16 mouse cellular contexts compared by ENCODE assay signal in the genomic region with DNA sequence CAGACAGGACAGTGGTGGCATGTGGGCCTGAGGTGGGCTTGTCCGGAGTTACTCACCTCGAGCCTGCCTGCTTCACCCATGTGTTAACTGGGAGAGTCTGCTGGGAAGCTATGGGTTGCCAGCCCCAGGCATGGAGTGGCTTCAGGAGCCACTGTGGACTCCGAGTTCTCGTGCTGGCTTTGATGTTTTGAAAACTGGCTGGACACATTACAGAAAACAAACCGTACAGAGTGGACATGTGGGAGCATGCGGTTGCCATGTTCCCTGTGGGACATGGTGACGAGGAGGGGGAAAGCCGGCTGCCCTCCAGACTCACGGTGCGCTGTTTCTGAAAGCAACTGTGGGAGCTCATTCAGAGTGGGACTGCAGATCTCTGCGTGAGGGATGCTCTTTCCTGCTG.
A peak's percentile ranks its signal among the peaks of the same experiment; 100 is the strongest.
DNase-seq lines count a peak whose midpoint lies in the region; ATAC-seq and TF ChIP-seq lines count a peak whose summit lies in the region.
"Had no signal": no experiment of that assay in that cellular context is flagged by ENCODE, and none has a peak within 500 bp of the region (broad histone marks: within the 10 kb centered on the region; RNA-seq: fewer than 3 reads in every experiment).

No protein-coding gene starts in this region.

- peak; percentile 30 for DNase-seq in forebrain, embryonic 10.5 days (ENCODE audit: extremely low spot score, low spot score)
- DNase-seq in kidney, adult 9 months = no peak
- no peak for DNase-seq in midbrain, postnatal 0 days (ENCODE audit: low spot score)
- DNase-seq in limb, embryonic 10.5 days (ENCODE audit: low spot score) = no peak
- no peak for DNase-seq in adrenal gland, adult 8-10 months
- DNase-seq: adrenal gland, postnatal 10 days; cerebellum, adult 18-20 months; gastrocnemius, postnatal 14 days; heart, postnatal 14 days; kidney, postnatal 10 days; lung, postnatal 14 days had no signal

- 27% methylated on average over 11 of the region's 11 CpGs for WGBS in forebrain, embryonic 10.5 days
- WGBS in forebrain, embryonic 16.5 days = 29% methylated on average over 11 of the region's 11 CpGs
- WGBS in kidney, embryonic 15.5 days = 65% methylated on average over 11 of the region's 11 CpGs
- WGBS in midbrain, embryonic 12.5 days = 25% methylated on average over 11 of the region's 11 CpGs
- 36% methylated on average over 11 of the region's 11 CpGs for WGBS in midbrain, postnatal 0 days
- WGBS in limb, embryonic 10.5 days = 53% methylated on average over 11 of the region's 11 CpGs

- H3K27me3 ChIP-seq in forebrain, embryonic 10.5 days (ENCODE audit: poor library complexity, severe bottlenecking) = peaks cover 25% of the 10 kb centered on the region
- H3K27me3 ChIP-seq in forebrain, embryonic 16.5 days (replicated peaks; ENCODE audit: control insufficient read depth, insufficient read depth, low read length) = no peaks in the 10 kb centered on the region
- H3K27me3 ChIP-seq in kidney, embryonic 15.5 days = no peaks in the 10 kb centered on the region
- H3K27me3 ChIP-seq in midbrain, embryonic 12.5 days = peaks cover 46% of the 10 kb centered on the region
- no peaks in the 10 kb centered on the region for H3K27me3 ChIP-seq in midbrain, postnatal 0 days (ENCODE audit: insufficient read depth, low read length)
- no peaks in the 10 kb centered on the region for H3K27me3 ChIP-seq in limb, embryonic 10.5 days (ENCODE audit: low read depth, poor library complexity, severe bottlenecking)
- H3K27me3 ChIP-seq: intestine, embryonic 15.5 days had no signal

- H3K4me1 ChIP-seq in forebrain, embryonic 10.5 days = peaks cover 43% of the 10 kb centered on the region
- H3K4me1 ChIP-seq in forebrain, embryonic 16.5 days (replicated peaks; ENCODE audit: control insufficient read depth, insufficient read depth, low read length) = peaks cover 9% of the 10 kb centered on the region
- peaks cover 27% of the 10 kb centered on the region for H3K4me1 ChIP-seq in kidney, embryonic 15.5 days
- peaks cover 19% of the 10 kb centered on the region for H3K4me1 ChIP-seq in midbrain, embryonic 12.5 days
- peaks cover 8% of the 10 kb centered on the region; the same call in 1 of the 2 replicates for H3K4me1 ChIP-seq in midbrain, postnatal 0 days (ENCODE audit: insufficient read depth, low read length)
- peaks cover 27% of the 10 kb centered on the region for H3K4me1 ChIP-seq in limb, embryonic 10.5 days

- TF ChIP-seq CTCF in midbrain, postnatal 0 days (IDR thresholded peaks at IDR 0.05) = no peak

- H3K36me3 ChIP-seq in forebrain, embryonic 10.5 days (replicated peaks) = no peaks in the 10 kb centered on the region
- no peaks in the 10 kb centered on the region for H3K36me3 ChIP-seq in forebrain, embryonic 16.5 days (ENCODE audit: control insufficient read depth, insufficient read depth)
- H3K36me3 ChIP-seq in kidney, embryonic 15.5 days = no peaks in the 10 kb centered on the region
- H3K36me3 ChIP-seq in midbrain, embryonic 12.5 days = no peaks in the 10 kb centered on the region
- H3K36me3 ChIP-seq in midbrain, postnatal 0 days (ENCODE audit: insufficient read depth, low read length) = no peaks in the 10 kb centered on the region
- H3K36me3 ChIP-seq in limb, embryonic 10.5 days = no peaks in the 10 kb centered on the region
- H3K36me3 ChIP-seq: intestine, embryonic 15.5 days had no signal

- no peak overlapping the region for H3K4me3 ChIP-seq in forebrain, embryonic 10.5 days
- no peak overlapping the region for H3K4me3 ChIP-seq in forebrain, embryonic 16.5 days (replicated peaks; ENCODE audit: low read length)
- H3K4me3 ChIP-seq in kidney, embryonic 15.5 days (replicated peaks) = no peak overlapping the region
- H3K4me3 ChIP-seq in midbrain, embryonic 12.5 days = no peak overlapping the region
- H3K4me3 ChIP-seq in midbrain, postnatal 0 days (ENCODE audit: low read depth, low read length) = no peak overlapping the region
- H3K4me3 ChIP-seq in limb, embryonic 10.5 days = no peak overlapping the region
- H3K4me3 ChIP-seq: intestine, embryonic 15.5 days had no signal

- H3K27ac ChIP-seq in forebrain, embryonic 10.5 days = no peak overlapping the region; the same call in 1 of the 2 replicates
- H3K27ac ChIP-seq in forebrain, embryonic 16.5 days (ENCODE audit: low read length) = no peak overlapping the region
- H3K27ac ChIP-seq in kidney, embryonic 15.5 days = peak overlapping the region; percentile 54; the same call in 1 of the 2 replicates
- no peak overlapping the region for H3K27ac ChIP-seq in midbrain, embryonic 12.5 days (replicated peaks)
- H3K27ac ChIP-seq in midbrain, postnatal 0 days (ENCODE audit: low read depth, low read length) = no peak overlapping the region
- 0 out of 2 replicates have a peak overlapping the region, but pooled peaks have one; percentile 31 for H3K27ac ChIP-seq in limb, embryonic 10.5 days
- H3K27ac ChIP-seq: intestine, embryonic 15.5 days; stomach, postnatal 0 days had no signal

- H3K9me3 ChIP-seq in forebrain, embryonic 10.5 days = no peaks in the 10 kb centered on the region
- no peaks in the 10 kb centered on the region for H3K9me3 ChIP-seq in forebrain, embryonic 16.5 days (ENCODE audit: control insufficient read depth, low read length)
- H3K9me3 ChIP-seq in kidney, embryonic 15.5 days (replicated peaks) = no peaks in the 10 kb centered on the region
- no peaks in the 10 kb centered on the region for H3K9me3 ChIP-seq in midbrain, embryonic 12.5 days
- H3K9me3 ChIP-seq in midbrain, postnatal 0 days (ENCODE audit: low read length) = no peaks in the 10 kb centered on the region
- no peaks in the 10 kb centered on the region for H3K9me3 ChIP-seq in limb, embryonic 10.5 days (replicated peaks)
- H3K9me3 ChIP-seq: intestine, embryonic 15.5 days had no signal

- no peak overlapping the region for H3K4me2 ChIP-seq in forebrain, embryonic 16.5 days (ENCODE audit: low read length)
- no peak overlapping the region for H3K4me2 ChIP-seq in kidney, embryonic 15.5 days
- H3K4me2 ChIP-seq in midbrain, embryonic 12.5 days (replicated peaks) = 0 out of 2 replicates have a peak overlapping the region, but pooled peaks have one; percentile 13
- H3K4me2 ChIP-seq in midbrain, postnatal 0 days (ENCODE audit: low read depth, low read length, poor library complexity, severe bottlenecking) = no peak overlapping the region

- H3K9ac ChIP-seq in forebrain, embryonic 16.5 days (replicated peaks; ENCODE audit: low read depth, low read length) = no peak overlapping the region
- H3K9ac ChIP-seq in kidney, embryonic 15.5 days = no peak overlapping the region
- no peak overlapping the region for H3K9ac ChIP-seq in midbrain, embryonic 12.5 days (replicated peaks)
- no peak overlapping the region for H3K9ac ChIP-seq in midbrain, postnatal 0 days (replicated peaks; ENCODE audit: low read length, poor library complexity, severe bottlenecking)
- H3K9ac ChIP-seq: intestine, embryonic 15.5 days had no signal

- no peak for ATAC-seq in forebrain, embryonic 16.5 days
- no peak for ATAC-seq in kidney, embryonic 15.5 days (replicated peaks; ENCODE audit: low FRiP score)
- ATAC-seq in midbrain, embryonic 12.5 days (ENCODE audit: low FRiP score, low read depth) = no peak
- no peak for ATAC-seq in midbrain, postnatal 0 days (ENCODE audit: low FRiP score)
- ATAC-seq: intestine, embryonic 15.5 days had no signal

Comparison
In these comparisons a context has a peak if more than half of its experiments do, and no peak if none do; other contexts are left out.
1. H3K27ac ChIP-seq: peak in kidney, embryonic 15.5 days (single experiment) and limb, embryonic 10.5 days (single experiment); none in forebrain, embryonic 10.5 days (single experiment), forebrain, embryonic 16.5 days (single experiment), midbrain, embryonic 12.5 days (single experiment) and midbrain, postnatal 0 days (single experiment).